Mouse (Mus musculus): ENCODE results near the gene Zfp536. TPM values are rescaled to one million over a fixed set of nuclear protein-coding genes. Genes with fewer than 3 reads are reported as not detected.

Gene Zfp536
- total and polyA plus RNA-seq, 3 experiments: not detected

DNA sequence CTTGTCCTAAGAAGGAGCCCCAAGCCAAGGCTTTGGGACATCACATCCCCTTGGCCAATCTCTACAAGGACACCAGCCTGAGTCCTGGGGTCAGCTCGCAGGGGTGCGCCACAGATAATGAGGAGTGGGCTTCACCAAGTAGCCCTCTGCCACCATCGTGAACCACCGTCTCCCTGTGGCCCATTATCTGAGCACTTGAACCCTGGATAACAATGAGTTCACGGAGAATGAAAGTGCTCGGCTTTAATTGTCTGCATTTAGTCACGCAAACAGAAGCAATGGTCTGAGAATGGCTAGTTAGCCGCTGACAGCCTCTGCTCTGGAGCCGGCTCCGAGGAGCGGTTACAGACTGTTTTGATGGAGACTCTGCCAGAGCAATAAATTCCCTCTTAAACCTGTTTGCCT lies 84.3 kb downstream of the Zfp536 start:
- no peak overlapping the region for H3K4me3 ChIP-seq (replicated peaks in 1 of 3; ENCODE audit: low read depth in 2 of 3, low read length in 2 of 3, poor library complexity in 1 of 3)
- H3K9me3 ChIP-seq (replicated peaks; ENCODE audit: low read length): peaks cover 85% of the 10 kb centered on the region
- no peak overlapping the region for H3K27ac ChIP-seq (ENCODE audit: insufficient read depth, low read depth)

GRCm38 (mm10) chr7:37686366-37686765 lies 87.1 kb downstream of the Zfp536 start:
- peaks cover 82% of the 10 kb centered on the region for H3K9me3 ChIP-seq (replicated peaks; ENCODE audit: low read length)
- dilution Hi-C loops (cut with MboI; ENCODE audit: extremely low pct_ligation_motif_present, extremely low pct_unique_long_range_greater_than_20kb, low sequenced_read_pairs): no loop called here
- no peaks in the 10 kb centered on the region for H3K4me1 ChIP-seq (ENCODE audit: control insufficient read depth in 1 of 2, insufficient read depth in 2 of 2)
- DNase-seq (ENCODE audit: extremely low read depth): no peak
- in situ Hi-C loops (cut with MboI; ENCODE audit: low pct_ligation_motif_present, low pct_unique_long_range_greater_than_20kb, low sequenced_read_pairs): no loop called here
- TF ChIP-seq CHD1 (IDR thresholded peaks at IDR 0.05; ENCODE audit: low read depth, low read length): no peak
- TF ChIP-seq JUND (conservative IDR thresholded peaks at IDR 0.05; ENCODE audit: low read depth, low read length): no peak
- TF ChIP-seq TCF12 (IDR thresholded peaks at IDR 0.05; ENCODE audit: low read depth, low read length): no peak
- no peak for TF ChIP-seq E2F4 (IDR thresholded peaks at IDR 0.05; ENCODE audit: insufficient replicate concordance, low read depth, low read length)
- TF ChIP-seq USF1 (IDR thresholded peaks at IDR 0.05; ENCODE audit: low read depth, low read length): no peak
- TF ChIP-seq USF2 (conservative IDR thresholded peaks at IDR 0.05; ENCODE audit: low read depth, low read length): no peak
- TF ChIP-seq CTCF (conservative IDR thresholded peaks at IDR 0.05 in 1 of 2, IDR thresholded peaks at IDR 0.05 in 1 of 2; ENCODE audit: low read depth in 2 of 2, low read length in 2 of 2): no peak
- no peak for TF ChIP-seq MAZ (IDR thresholded peaks at IDR 0.05; ENCODE audit: low read depth, low read length)
- TF ChIP-seq BHLHE40 (IDR thresholded peaks at IDR 0.05; ENCODE audit: low read depth, low read length): no peak
- no peak for TF ChIP-seq SIN3A (IDR thresholded peaks at IDR 0.05; ENCODE audit: low read length)
- TF ChIP-seq KAT2A (IDR thresholded peaks at IDR 0.05; ENCODE audit: insufficient replicate concordance, low read length): no peak
- no peak for TF ChIP-seq MXI1 (IDR thresholded peaks at IDR 0.05; ENCODE audit: low read depth, low read length)
- no peak for TF ChIP-seq ZKSCAN1 (IDR thresholded peaks at IDR 0.05; ENCODE audit: borderline replicate concordance, low read depth, low read length)
- no peak for TF ChIP-seq JUN (IDR thresholded peaks at IDR 0.05; ENCODE audit: insufficient read depth, low read depth, low read length)
- no peak for TF ChIP-seq POLR2A (IDR thresholded peaks at IDR 0.05; ENCODE audit: low read depth, low read length)
- TF ChIP-seq POLR2AphosphoS2 (IDR thresholded peaks at IDR 0.05; ENCODE audit: low read depth, low read length): no peak
- TF ChIP-seq SMC3 (IDR thresholded peaks at IDR 0.05; ENCODE audit: low read depth, low read length): no peak
- H3K79me2 ChIP-seq (replicated peaks; ENCODE audit: control insufficient read depth, extremely low read depth, insufficient read depth, poor library complexity, severe bottlenecking): no peaks in the 10 kb centered on the region
- no peak overlapping the region for H3K4me2 ChIP-seq (ENCODE audit: insufficient read depth, low read depth, poor library complexity, severe bottlenecking)
- no peaks in the 10 kb centered on the region for H3K27me3 ChIP-seq (replicated peaks)
- no peak overlapping the region for H3K9ac ChIP-seq (ENCODE audit: insufficient read depth, low read depth)
- H3K4me3 ChIP-seq (replicated peaks in 1 of 3; ENCODE audit: low read depth in 2 of 3, low read length in 2 of 3, poor library complexity in 1 of 3): no peak overlapping the region
- H3K27ac ChIP-seq (ENCODE audit: insufficient read depth, low read depth): no peak overlapping the region
- H3K36me3 ChIP-seq (replicated peaks in 1 of 2; ENCODE audit: control insufficient read depth in 1 of 2, insufficient read depth in 1 of 2, low read length in 1 of 2): no peaks in the 10 kb centered on the region

More for the DNA sequence above, 84.3 kb downstream of the Zfp536 start:
- no peaks in the 10 kb centered on the region for H3K4me1 ChIP-seq (ENCODE audit: control insufficient read depth in 1 of 2, insufficient read depth in 2 of 2)
- no peak for TF ChIP-seq USF2 (conservative IDR thresholded peaks at IDR 0.05; ENCODE audit: low read depth, low read length)
- TF ChIP-seq MXI1 (IDR thresholded peaks at IDR 0.05; ENCODE audit: low read depth, low read length): no peak
- no peak for TF ChIP-seq ELF1 (IDR thresholded peaks at IDR 0.05; ENCODE audit: low read depth, low read length)
- TF ChIP-seq TBP (conservative IDR thresholded peaks at IDR 0.05; ENCODE audit: low read depth, low read length): no peak
- no peak for TF ChIP-seq SIN3A (IDR thresholded peaks at IDR 0.05; ENCODE audit: low read length)
- no peak for TF ChIP-seq CHD2 (IDR thresholded peaks at IDR 0.05; ENCODE audit: low read length)
- no peak for TF ChIP-seq E2F4 (IDR thresholded peaks at IDR 0.05; ENCODE audit: insufficient replicate concordance, low read depth, low read length)
- TF ChIP-seq MAFK (IDR thresholded peaks at IDR 0.05; ENCODE audit: insufficient replicate concordance, low read length): no peak
- TF ChIP-seq ETS1 (conservative IDR thresholded peaks at IDR 0.05; ENCODE audit: low read depth, low read length): no peak
- TF ChIP-seq CHD1 (IDR thresholded peaks at IDR 0.05; ENCODE audit: low read depth, low read length): no peak
- no peak for TF ChIP-seq RCOR1 (conservative IDR thresholded peaks at IDR 0.05; ENCODE audit: low read depth, low read length)
- TF ChIP-seq RAD21 (IDR thresholded peaks at IDR 0.05; ENCODE audit: low read depth, low read length): no peak
- no peak for TF ChIP-seq MEF2A (IDR thresholded peaks at IDR 0.05; ENCODE audit: borderline replicate concordance, low read depth, low read length)
- TF ChIP-seq MAX (IDR thresholded peaks at IDR 0.05; ENCODE audit: low read length): no peak
- TF ChIP-seq POLR2A (IDR thresholded peaks at IDR 0.05; ENCODE audit: low read depth, low read length): no peak
- TF ChIP-seq UBTF (IDR thresholded peaks at IDR 0.05; ENCODE audit: low read depth, low read length): no peak
- TF ChIP-seq BHLHE40 (IDR thresholded peaks at IDR 0.05; ENCODE audit: low read depth, low read length): no peak
- TF ChIP-seq ZC3H11A (IDR thresholded peaks at IDR 0.05; ENCODE audit: low read depth, low read length): no peak
- no peak for TF ChIP-seq JUN (IDR thresholded peaks at IDR 0.05; ENCODE audit: insufficient read depth, low read depth, low read length)
- in situ Hi-C loops (cut with MboI; ENCODE audit: low pct_ligation_motif_present, low pct_unique_long_range_greater_than_20kb, low sequenced_read_pairs) (no loop called here), dilution Hi-C loops (cut with MboI; ENCODE audit: extremely low pct_ligation_motif_present, extremely low pct_unique_long_range_greater_than_20kb, low sequenced_read_pairs) (no loop called here)
- no peak overlapping the region for H3K9ac ChIP-seq (ENCODE audit: insufficient read depth, low read depth)
- H3K36me3 ChIP-seq (replicated peaks in 1 of 2; ENCODE audit: control insufficient read depth in 1 of 2, insufficient read depth in 1 of 2, low read length in 1 of 2): no peaks in the 10 kb centered on the region
- H3K27me3 ChIP-seq (replicated peaks): no peaks in the 10 kb centered on the region
- no peak overlapping the region for H3K4me2 ChIP-seq (ENCODE audit: insufficient read depth, low read depth, poor library complexity, severe bottlenecking)
- no peaks in the 10 kb centered on the region for H3K79me2 ChIP-seq (replicated peaks; ENCODE audit: control insufficient read depth, extremely low read depth, insufficient read depth, poor library complexity, severe bottlenecking)
- DNase-seq (ENCODE audit: extremely low read depth): no peak

Data from CH12.LX (cell line).